Mouse (Mus musculus) heart, adult 2 months (tissue): ENCODE results near the gene Dph5.

Experiments
- CTCF ChIP-seq: fragments of 200-600 bp; IDR thresholded peaks from 2 replicates; pipeline ENCODE4 v1.8.1; 2022; ENCODE audit warnings: antibody characterized with exemption, mild to moderate bottlenecking, moderate library complexity
- EP300 ChIP-seq: fragments of 200-500 bp; IDR thresholded peaks from 2 replicates; pipeline ENCODE4 v1.6.1; 2011; ENCODE audit warnings: low read depth, low read length, control low read depth; ENCODE audit not compliant: insufficient read depth

- TF ChIP-seq EP300 (no peak), CTCF (no peak)
These were observed 69.6 kb downstream of the Dph5 start for GRCm38 (mm10) chr3:115957223-115957622.
